Comparison of ENCODE assay signal across 20 mouse cellular contexts in the genomic region with DNA sequence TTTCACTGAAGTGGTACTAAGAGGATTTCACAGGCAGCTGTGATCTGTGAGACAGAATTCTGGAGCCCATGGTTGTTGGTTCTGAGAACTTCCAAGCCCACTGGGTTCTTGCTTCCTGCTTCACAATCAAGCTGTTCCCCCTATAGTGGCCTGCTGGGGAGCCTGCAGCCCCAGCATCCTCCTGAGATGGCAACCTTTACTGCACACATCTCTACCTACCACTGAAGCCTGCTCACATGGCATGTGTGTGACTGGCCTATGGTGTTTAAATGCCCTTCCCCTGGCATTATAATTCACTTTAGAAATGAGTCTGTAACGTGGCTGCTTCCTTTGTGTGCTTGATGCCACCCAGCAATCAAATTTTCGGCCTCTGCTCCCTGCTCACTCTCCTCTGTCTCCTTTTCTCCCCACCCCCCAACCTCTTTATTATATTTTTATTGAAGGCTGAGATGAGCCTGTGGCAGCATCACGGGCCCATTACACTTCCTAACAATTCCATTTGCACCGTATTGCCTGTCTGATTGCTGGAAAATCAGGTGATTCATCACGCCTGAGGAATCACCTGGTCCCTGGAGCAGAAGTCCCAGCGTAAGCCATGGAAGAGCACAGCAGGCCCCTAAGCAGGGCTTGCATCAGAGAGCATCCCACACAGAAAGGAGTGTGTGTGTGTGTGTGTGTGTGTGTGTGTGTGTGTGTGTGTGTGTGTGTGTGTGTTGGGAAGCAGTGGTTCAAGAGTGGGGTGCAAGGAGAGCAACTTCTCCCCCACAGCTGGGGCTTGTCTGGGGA.
DNase-seq lines count a peak whose midpoint lies in the region; ATAC-seq and TF ChIP-seq lines count a peak whose summit lies in the region.
"Had no signal": no experiment of that assay in that cellular context is flagged by ENCODE, and none has a peak within 500 bp of the region (broad histone marks: within the 10 kb centered on the region; RNA-seq: fewer than 3 reads in every experiment).

No protein-coding gene starts in this region.

- peak overlapping the region; percentile 65 for H3K27ac ChIP-seq in forebrain, embryonic 13.5 days
- no peak overlapping the region for H3K27ac ChIP-seq in forebrain, embryonic 10.5 days
- 0 out of 2 replicates have a peak overlapping the region, but pooled peaks have one; percentile 20 for H3K27ac ChIP-seq in neural tube, embryonic 11.5 days (ENCODE audit: low read depth, low read length)
- peak overlapping the region; percentile 63 for H3K27ac ChIP-seq in midbrain, embryonic 15.5 days
- no peak overlapping the region for H3K27ac ChIP-seq in lung, postnatal 0 days (ENCODE audit: low read length)
- H3K27ac ChIP-seq: embryonic facial prominence, embryonic 12.5 days; gastrocnemius, adult 2 months; liver, embryonic 12.5 days; macrophage; stomach, embryonic 15.5 days had no signal

- no peak for TF ChIP-seq CTCF in lung, postnatal 0 days (IDR thresholded peaks at IDR 0.05)

- H3K36me3 ChIP-seq in forebrain, embryonic 13.5 days (ENCODE audit: poor library complexity, severe bottlenecking), result no peaks in the 10 kb centered on the region
- H3K36me3 ChIP-seq in forebrain, embryonic 10.5 days (replicated peaks), result no peaks in the 10 kb centered on the region
- H3K36me3 ChIP-seq in neural tube, embryonic 11.5 days (ENCODE audit: control insufficient read depth, insufficient read depth, low read length), result no peaks in the 10 kb centered on the region
- H3K36me3 ChIP-seq in midbrain, embryonic 15.5 days (replicated peaks), result no peaks in the 10 kb centered on the region
- no peaks in the 10 kb centered on the region for H3K36me3 ChIP-seq in lung, postnatal 0 days (ENCODE audit: insufficient read depth, low read length)
- H3K36me3 ChIP-seq: embryonic facial prominence, embryonic 12.5 days; liver, embryonic 12.5 days; stomach, embryonic 15.5 days had no signal

- peaks cover 16% of the 10 kb centered on the region; the same call in 1 of the 2 replicates for H3K4me1 ChIP-seq in forebrain, embryonic 13.5 days
- H3K4me1 ChIP-seq in forebrain, embryonic 10.5 days, result no peaks in the 10 kb centered on the region
- no peaks in the 10 kb centered on the region for H3K4me1 ChIP-seq in neural tube, embryonic 11.5 days (ENCODE audit: control insufficient read depth, insufficient read depth, low read length)
- H3K4me1 ChIP-seq in midbrain, embryonic 15.5 days, result peaks cover 26% of the 10 kb centered on the region
- no peaks in the 10 kb centered on the region for H3K4me1 ChIP-seq in lung, postnatal 0 days (ENCODE audit: insufficient read depth, low read depth, low read length)
- H3K4me1 ChIP-seq: embryonic facial prominence, embryonic 12.5 days; liver, embryonic 12.5 days; stomach, embryonic 15.5 days had no signal

- ATAC-seq in forebrain, embryonic 13.5 days, result peak; percentile 43; the same call in 1 of the 2 replicates
- ATAC-seq in neural tube, embryonic 11.5 days (ENCODE audit: insufficient read depth, low FRiP score, low TSS enrichment), result peak; percentile 58; the same call in 1 of the 2 replicates
- peak; percentile 51 for ATAC-seq in midbrain, embryonic 15.5 days (replicated peaks)
- no peak for ATAC-seq in lung, postnatal 0 days
- ATAC-seq: liver, embryonic 12.5 days had no signal

- WGBS in forebrain, embryonic 13.5 days, result 59% methylated on average over 6 of the region's 6 CpGs
- 80% methylated on average over 6 of the region's 6 CpGs for WGBS in forebrain, embryonic 10.5 days
- 62% methylated on average over 6 of the region's 6 CpGs for WGBS in neural tube, embryonic 11.5 days
- WGBS in midbrain, embryonic 15.5 days, result 39% methylated on average over 6 of the region's 6 CpGs
- 62% methylated on average over 6 of the region's 6 CpGs for WGBS in lung, postnatal 0 days

- intact Hi-C loops in heart, postnatal 25 days (cut with DNase I), result no loop called here

- no peaks in the 10 kb centered on the region for H3K27me3 ChIP-seq in forebrain, embryonic 13.5 days
- H3K27me3 ChIP-seq in forebrain, embryonic 10.5 days (ENCODE audit: poor library complexity, severe bottlenecking), result no peaks in the 10 kb centered on the region
- H3K27me3 ChIP-seq in neural tube, embryonic 11.5 days (ENCODE audit: control insufficient read depth, insufficient read depth, low read length), result no peaks in the 10 kb centered on the region
- H3K27me3 ChIP-seq in midbrain, embryonic 15.5 days (replicated peaks), result no peaks in the 10 kb centered on the region
- no peaks in the 10 kb centered on the region for H3K27me3 ChIP-seq in lung, postnatal 0 days (replicated peaks; ENCODE audit: insufficient read depth, low read length)
- H3K27me3 ChIP-seq: embryonic facial prominence, embryonic 12.5 days; liver, embryonic 12.5 days; stomach, embryonic 15.5 days had no signal

- H3K4me2 ChIP-seq in forebrain, embryonic 13.5 days, result no peak overlapping the region
- H3K4me2 ChIP-seq in neural tube, embryonic 11.5 days (ENCODE audit: low read depth), result no peak overlapping the region
- H3K4me2 ChIP-seq in midbrain, embryonic 15.5 days, result no peak overlapping the region
- H3K4me2 ChIP-seq in lung, postnatal 0 days (replicated peaks; ENCODE audit: low read depth, low read length), result no peak overlapping the region
- H3K4me2 ChIP-seq: embryonic facial prominence, embryonic 12.5 days; liver, embryonic 12.5 days; lung, embryonic 14.5 days; stomach, embryonic 15.5 days had no signal

- no peak overlapping the region for H3K9ac ChIP-seq in forebrain, embryonic 13.5 days
- H3K9ac ChIP-seq in neural tube, embryonic 11.5 days (ENCODE audit: low read length), result no peak overlapping the region
- no peak overlapping the region for H3K9ac ChIP-seq in midbrain, embryonic 15.5 days
- no peak overlapping the region for H3K9ac ChIP-seq in lung, postnatal 0 days (replicated peaks; ENCODE audit: low read depth)
- H3K9ac ChIP-seq: embryonic facial prominence, embryonic 12.5 days; liver, embryonic 12.5 days; lung, embryonic 14.5 days; stomach, embryonic 15.5 days had no signal

- H3K4me3 ChIP-seq in forebrain, embryonic 13.5 days, result no peak overlapping the region
- no peak overlapping the region for H3K4me3 ChIP-seq in forebrain, embryonic 10.5 days
- no peak overlapping the region for H3K4me3 ChIP-seq in neural tube, embryonic 11.5 days (ENCODE audit: low read depth, low read length)
- H3K4me3 ChIP-seq in midbrain, embryonic 15.5 days, result no peak overlapping the region
- H3K4me3 ChIP-seq in lung, postnatal 0 days (ENCODE audit: low read depth, low read length), result no peak overlapping the region
- H3K4me3 ChIP-seq: embryonic facial prominence, embryonic 12.5 days; gastrocnemius, adult 2 months; liver, embryonic 12.5 days; stomach, embryonic 15.5 days had no signal

- no peak for DNase-seq in forebrain, embryonic 10.5 days (ENCODE audit: extremely low spot score, low spot score)
- no peak for DNase-seq in neural tube, embryonic 11.5 days (ENCODE audit: low spot score)
- DNase-seq in neural tube, embryonic 10.5 days (ENCODE audit: extremely low spot score, low spot score), result no peak
- peak; percentile 34 for DNase-seq in retina, postnatal 1 day
- DNase-seq in lung, postnatal 0 days (ENCODE audit: low spot score), result no peak
- DNase-seq in heart, postnatal 25 days (ENCODE audit: low spot score), result no peak
- DNase-seq: adrenal gland, adult 8-10 months; cerebellum, adult 18-20 months; gastrocnemius, adult 2 months; heart, adult 18-20 months; kidney, adult 2 months; kidney, postnatal 4 days; lung, embryonic 14.5 days; spleen, adult 18-20 months had no signal

- TF ChIP-seq EP300 in lung, postnatal 0 days (IDR thresholded peaks at IDR 0.05), result no peak

- H3K9me3 ChIP-seq in forebrain, embryonic 13.5 days (replicated peaks), result no peaks in the 10 kb centered on the region
- no peaks in the 10 kb centered on the region for H3K9me3 ChIP-seq in forebrain, embryonic 10.5 days
- H3K9me3 ChIP-seq in neural tube, embryonic 11.5 days (ENCODE audit: control insufficient read depth, low read length), result no peaks in the 10 kb centered on the region
- H3K9me3 ChIP-seq in midbrain, embryonic 15.5 days, result no peaks in the 10 kb centered on the region
- no peaks in the 10 kb centered on the region for H3K9me3 ChIP-seq in lung, postnatal 0 days (ENCODE audit: low read length)
- H3K9me3 ChIP-seq: embryonic facial prominence, embryonic 12.5 days; liver, embryonic 12.5 days; stomach, embryonic 15.5 days had no signal

Comparison
In these comparisons a context has a peak if more than half of its experiments do, and no peak if none do; other contexts are left out.
1. H3K27ac ChIP-seq: peak in forebrain, embryonic 13.5 days (single experiment), neural tube, embryonic 11.5 days (single experiment) and midbrain, embryonic 15.5 days (single experiment); none in forebrain, embryonic 10.5 days (single experiment) and lung, postnatal 0 days (single experiment).